Mouse (Mus musculus): ENCODE measurements around the gene Zswim1.

- TF ChIP-seq MAFK (IDR thresholded peaks at IDR 0.05; ENCODE audit: insufficient read depth, low read depth, low read length) (no peak), ZC3H11A (IDR thresholded peaks at IDR 0.05; ENCODE audit: borderline replicate concordance, low read depth, low read length) (no peak), CHD2 (IDR thresholded peaks at IDR 0.05; ENCODE audit: low read depth, low read length) (no peak), HCFC1 (IDR thresholded peaks at IDR 0.05; ENCODE audit: borderline replicate concordance, insufficient read depth, low read length) (no peak)
These were observed 45.1 kb upstream of the Zswim1 start for GRCm38 (mm10) chr2:164777246-164778014.

Measured in ES-E14 (cell line).